In the genomic region with DNA sequence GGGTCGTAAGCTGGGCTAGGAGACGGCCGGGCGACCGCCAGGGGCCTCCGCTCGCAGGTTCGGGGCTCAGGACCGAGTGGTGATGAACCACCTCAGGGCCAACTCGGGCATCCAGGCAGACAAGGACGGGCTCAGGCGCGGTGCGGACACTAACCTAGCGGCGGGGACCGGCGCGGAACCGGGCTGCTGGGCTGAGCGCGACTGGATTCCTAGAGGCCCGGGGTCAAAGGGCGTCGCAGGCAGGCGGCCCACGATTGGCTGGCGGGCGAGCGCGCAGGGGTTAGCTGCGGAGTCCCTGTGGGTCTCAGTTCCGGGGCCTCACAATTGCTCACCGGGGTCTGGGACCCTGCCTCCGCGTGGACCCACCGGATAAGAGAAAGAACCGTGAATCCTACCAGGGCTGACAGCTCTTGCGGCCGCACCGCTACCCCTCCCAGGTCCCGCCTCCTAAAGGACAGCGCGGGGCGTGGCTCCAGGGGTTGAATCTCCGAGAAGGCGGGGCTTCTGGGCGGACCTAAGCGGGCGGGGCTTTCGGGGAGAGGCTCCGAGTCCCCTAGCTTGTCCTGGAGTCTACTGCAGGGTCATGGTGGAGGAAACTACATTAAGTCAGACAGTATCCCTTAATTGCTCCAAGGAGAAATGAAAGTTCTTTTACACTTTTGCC, we compare ENCODE assay signal across 8 mouse cellular contexts. TPM values are rescaled to one million over a fixed set of nuclear protein-coding genes. Genes with fewer than 3 reads are reported as not detected.
DNase-seq lines count a peak whose midpoint lies in the region; ATAC-seq and TF ChIP-seq lines count a peak whose summit lies in the region.

Gene Manea, minus strand, starts transcription at position 449 of the 664 bp plus-strand sequence.

- peak; percentile 70 for DNase-seq in G1E (ENCODE audit: low spot score)
- peak; percentile 92 to 95 for DNase-seq in cerebellum, adult 18-20 months
- peak; percentile 95 for DNase-seq in heart, postnatal 36 days
- peak; percentile 86 to 87 for DNase-seq in layer of hippocampus, adult 2 months (ENCODE audit: low spot score in 2 of 2)
- peak; percentile 98 for DNase-seq in lung, embryonic 14.5 days
- DNase-seq in thymus, adult 2 months = peak; percentile 96

- peak within 1 kb of the TSS; percentile 81 for H3K9ac ChIP-seq in forebrain, embryonic 16.5 days (replicated peaks; ENCODE audit: low read depth, low read length)
- peak within 1 kb of the TSS; percentile 84 for H3K9ac ChIP-seq in lung, embryonic 14.5 days

- WGBS in forebrain, embryonic 16.5 days = under 1% methylated on average over 52 of the region's 52 CpGs
- 0% methylated on average over 52 of the region's 52 CpGs for WGBS in lung, embryonic 14.5 days
- WGBS in olfactory bulb, adult 2 months = under 1% methylated on average over 52 of the region's 52 CpGs
- WGBS in thymus, adult 2 months = under 1% methylated on average over 52 of the region's 52 CpGs

- peak within 1 kb of the TSS; percentile 58 for H3K4me2 ChIP-seq in forebrain, embryonic 16.5 days (ENCODE audit: low read length)
- peak within 1 kb of the TSS; percentile 65 for H3K4me2 ChIP-seq in lung, embryonic 14.5 days

- peak within 1 kb of the TSS; percentile 87 for H3K4me3 ChIP-seq in G1E (ENCODE audit: low read depth, low read length)
- peak within 1 kb of the TSS; percentile 85 for H3K4me3 ChIP-seq in forebrain, embryonic 16.5 days (replicated peaks; ENCODE audit: low read length)
- H3K4me3 ChIP-seq in layer of hippocampus, adult 2 months = peak within 1 kb of the TSS; percentile 89
- H3K4me3 ChIP-seq in lung, embryonic 14.5 days (ENCODE audit: low read depth, low read length) = peak within 1 kb of the TSS; percentile 76
- H3K4me3 ChIP-seq in olfactory bulb, adult 2 months (ENCODE audit: insufficient read depth, low read depth, low read length) = peak within 1 kb of the TSS; percentile 99
- H3K4me3 ChIP-seq in thymus, adult 2 months (ENCODE audit: control insufficient read depth, insufficient read depth, low read length) = peak within 1 kb of the TSS; percentile 91

- no peaks in the 10 kb centered on the region for H3K9me3 ChIP-seq in G1E (replicated peaks)
- no peaks in the 10 kb centered on the region for H3K9me3 ChIP-seq in forebrain, embryonic 16.5 days (ENCODE audit: control insufficient read depth, low read length)
- H3K9me3 ChIP-seq in lung, embryonic 14.5 days (ENCODE audit: low read depth, low read length) = no peaks in the 10 kb centered on the region

- H3K27me3 ChIP-seq in G1E (ENCODE audit: insufficient read depth, low read length) = no peaks in the 10 kb centered on the region
- H3K27me3 ChIP-seq in forebrain, embryonic 16.5 days (replicated peaks; ENCODE audit: control insufficient read depth, insufficient read depth, low read length) = no peaks in the 10 kb centered on the region
- no peaks in the 10 kb centered on the region for H3K27me3 ChIP-seq in lung, embryonic 14.5 days (ENCODE audit: insufficient read depth, low read length)
- no peaks in the 10 kb centered on the region for H3K27me3 ChIP-seq in thymus, adult 2 months (ENCODE audit: control insufficient read depth, insufficient read depth, low read length)

- no peak for TF ChIP-seq CTCF in G1E (IDR thresholded peaks at IDR 0.05; ENCODE audit: low read depth, low read length)
- peak; percentile 49 for TF ChIP-seq CTCF in layer of hippocampus, adult 2 months (conservative IDR thresholded peaks at IDR 0.05)
- peak; percentile 31 for TF ChIP-seq CTCF in lung, embryonic 14.5 days (IDR thresholded peaks at IDR 0.05; ENCODE audit: low read depth)
- TF ChIP-seq CTCF in olfactory bulb, adult 2 months (IDR thresholded peaks at IDR 0.05; ENCODE audit: insufficient read depth, low read depth, low read length) = no peak; the same call in 1 of the 2 replicates
- TF ChIP-seq CTCF in thymus, adult 2 months (IDR thresholded peaks at IDR 0.05; ENCODE audit: borderline replicate concordance, control insufficient read depth, extremely low read depth, insufficient read depth, low read length, poor library complexity) = peak; percentile 42; the same call in 1 of the 2 replicates

- ATAC-seq in G1E (ENCODE audit: extremely low read depth, insufficient number of reproducible peaks, low FRiP score, poor library complexity, severe bottlenecking) = peak; percentile 96
- ATAC-seq in forebrain, embryonic 16.5 days = peak; percentile 96
- peak; percentile 99 for ATAC-seq in lung, embryonic 14.5 days (ENCODE audit: insufficient read depth)

- intact Hi-C loops in heart, postnatal 36 days (cut with DNase I) = no loop called here

- peak; percentile 62 for TF ChIP-seq POLR2A in olfactory bulb, adult 2 months (IDR thresholded peaks at IDR 0.05; ENCODE audit: insufficient read depth, low read depth, low read length)
- TF ChIP-seq POLR2A in thymus, adult 2 months (IDR thresholded peaks at IDR 0.05; ENCODE audit: control insufficient read depth, extremely low read depth, insufficient read depth, low read length, poor library complexity) = peak; percentile 62; the same call in 1 of the 2 replicates

- H3K36me3 ChIP-seq in G1E (replicated peaks) = peaks cover 4% of the 10 kb centered on the region
- H3K36me3 ChIP-seq in forebrain, embryonic 16.5 days (ENCODE audit: control insufficient read depth, insufficient read depth) = no peaks in the 10 kb centered on the region
- H3K36me3 ChIP-seq in lung, embryonic 14.5 days (ENCODE audit: insufficient read depth) = no peaks in the 10 kb centered on the region
- no peaks in the 10 kb centered on the region for H3K36me3 ChIP-seq in thymus, adult 2 months (ENCODE audit: control insufficient read depth, insufficient read depth, low read length)

- H3K4me1 ChIP-seq in G1E (ENCODE audit: insufficient read depth, low read depth, low read length) = peaks cover 8% of the 10 kb centered on the region
- peaks cover 6% of the 10 kb centered on the region for H3K4me1 ChIP-seq in forebrain, embryonic 16.5 days (replicated peaks; ENCODE audit: control insufficient read depth, insufficient read depth, low read length)
- no peaks in the 10 kb centered on the region for H3K4me1 ChIP-seq in lung, embryonic 14.5 days (ENCODE audit: insufficient read depth)
- H3K4me1 ChIP-seq in olfactory bulb, adult 2 months (ENCODE audit: control insufficient read depth, insufficient read depth, low read length) = no peaks in the 10 kb centered on the region
- no peaks in the 10 kb centered on the region; the same call in 1 of the 2 replicates for H3K4me1 ChIP-seq in thymus, adult 2 months (replicated peaks; ENCODE audit: control insufficient read depth, insufficient read depth, low read length)

- peak within 1 kb of the TSS; percentile 74 for H3K27ac ChIP-seq in forebrain, embryonic 16.5 days (ENCODE audit: low read length)
- peak within 1 kb of the TSS; percentile 87 for H3K27ac ChIP-seq in layer of hippocampus, adult 2 months
- peak within 1 kb of the TSS; percentile 90 for H3K27ac ChIP-seq in lung, embryonic 14.5 days (ENCODE audit: low read depth)
- peak within 1 kb of the TSS; percentile 53 for H3K27ac ChIP-seq in olfactory bulb, adult 2 months (ENCODE audit: insufficient read depth, low read depth, low read length)
- peak within 1 kb of the TSS; percentile 53; the same call in 1 of the 2 replicates for H3K27ac ChIP-seq in thymus, adult 2 months (ENCODE audit: control insufficient read depth, insufficient read depth, low read length)

RNA-seq across cellular contexts. Expression of gene Manea, which starts in this region (rescaled TPM):
- 14.9 and 19.0 TPM in 2 replicates for total RNA-seq in G1E (2014; fragmentation: Nextera tagmentation)
- 11.8 and 12.7 TPM in 2 replicates for total RNA-seq in G1E (2017)
- polyA plus RNA-seq in G1E (2012) = 11.0 and 12.6 TPM in 2 replicates
- polyA plus RNA-seq in forebrain, embryonic 16.5 days (2015; fragmentation: Nextera tagmentation; extraction: Ambion mirVana) = 15.1 and 17.7 TPM in 2 replicates
- 10 to 100 TPM; 19.0 to 19.2 TPM for total RNA-seq in heart, postnatal 36 days (2021)
- 10 to 100 TPM; 28.0 to 32.8 TPM for total RNA-seq in layer of hippocampus, adult 2 months (2021)
- 14.1 and 16.1 TPM in 2 replicates for polyA plus RNA-seq in lung, embryonic 14.5 days (2014; fragmentation: Nextera tagmentation; extraction: Ambion mirVana)
- polyA plus RNA-seq in olfactory bulb, adult 2 months (2012; ENCODE audit: insufficient read depth, insufficient read length, low replicate concordance, missing spikeins) = not detected in 2 replicates
- 11.3 and 13.8 TPM in 2 replicates for polyA plus RNA-seq in thymus, adult 2 months (2012; rRNA removed)

Comparison
In these comparisons a context has a peak if more than half of its experiments do, and no peak if none do; other contexts are left out.
1. Peak in every context shown above with its lines: DNase-seq, ATAC-seq, H3K4me3 ChIP-seq and H3K27ac ChIP-seq.
2. CTCF ChIP-seq: peak in layer of hippocampus, adult 2 months (single experiment), lung, embryonic 14.5 days (single experiment) and thymus, adult 2 months (single experiment); none in G1E (single experiment) and olfactory bulb, adult 2 months (single experiment).